Mouse (Mus musculus) cerebellum, postnatal 25 days (tissue): ENCODE data around the gene Kif16b.

Experiments
- DNase-seq, 2 experiments: peaks; one replicate each; pipeline ENCODE4 v3.0.0; 2021; ENCODE audit warnings: mixed read lengths in 2 of 2

The Kif16b gene

DNA sequence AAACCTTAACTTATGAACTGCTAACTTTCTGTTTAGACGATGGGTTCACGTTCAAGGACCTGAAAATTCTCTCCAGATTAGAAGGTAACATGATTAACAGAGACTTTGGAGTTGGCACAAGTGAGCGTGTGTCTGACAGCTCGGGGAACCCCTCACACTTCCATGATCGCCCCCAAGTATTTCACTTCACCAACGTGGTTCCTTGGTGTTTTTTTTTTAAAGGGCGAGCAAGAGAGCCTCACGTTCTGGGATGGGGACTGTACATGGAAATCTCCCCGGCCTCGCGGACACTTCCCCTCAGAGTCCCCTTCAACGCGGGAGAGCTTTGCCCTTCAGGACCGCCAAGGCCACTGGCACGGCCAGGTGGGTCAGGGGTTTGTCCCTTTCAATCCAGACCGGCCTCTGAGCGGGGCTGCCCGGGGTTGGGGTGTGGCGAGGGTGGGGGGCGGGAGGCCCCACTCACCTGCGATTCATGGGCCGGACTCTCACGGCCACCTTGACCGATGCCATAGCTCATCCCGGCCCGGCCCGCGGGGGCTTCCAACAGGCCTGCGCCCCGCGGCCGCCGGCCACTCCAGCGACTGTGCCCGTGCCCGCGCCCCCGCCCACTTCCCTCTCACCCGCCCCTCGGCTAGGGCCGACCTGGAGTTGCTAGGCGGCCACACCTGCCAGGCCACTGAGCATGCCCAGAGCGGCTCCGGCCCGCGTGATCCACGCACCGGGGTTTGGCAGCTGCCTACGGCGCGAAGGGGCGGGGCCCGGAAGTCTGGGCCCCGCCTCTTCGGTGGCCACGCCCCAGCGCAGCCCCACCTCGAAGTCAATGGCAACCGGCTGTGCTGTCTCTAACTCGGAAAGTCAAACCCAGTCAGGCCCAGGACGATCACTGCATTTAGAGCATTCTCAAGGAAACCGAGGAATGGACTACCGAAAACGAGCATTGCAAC is at the start of gene Kif16b:
Gene Kif16b (minus strand): TSS at position 670 of the 944 bp plus-strand sequence.
- peak; percentile 95 to 96 for DNase-seq

DNA sequence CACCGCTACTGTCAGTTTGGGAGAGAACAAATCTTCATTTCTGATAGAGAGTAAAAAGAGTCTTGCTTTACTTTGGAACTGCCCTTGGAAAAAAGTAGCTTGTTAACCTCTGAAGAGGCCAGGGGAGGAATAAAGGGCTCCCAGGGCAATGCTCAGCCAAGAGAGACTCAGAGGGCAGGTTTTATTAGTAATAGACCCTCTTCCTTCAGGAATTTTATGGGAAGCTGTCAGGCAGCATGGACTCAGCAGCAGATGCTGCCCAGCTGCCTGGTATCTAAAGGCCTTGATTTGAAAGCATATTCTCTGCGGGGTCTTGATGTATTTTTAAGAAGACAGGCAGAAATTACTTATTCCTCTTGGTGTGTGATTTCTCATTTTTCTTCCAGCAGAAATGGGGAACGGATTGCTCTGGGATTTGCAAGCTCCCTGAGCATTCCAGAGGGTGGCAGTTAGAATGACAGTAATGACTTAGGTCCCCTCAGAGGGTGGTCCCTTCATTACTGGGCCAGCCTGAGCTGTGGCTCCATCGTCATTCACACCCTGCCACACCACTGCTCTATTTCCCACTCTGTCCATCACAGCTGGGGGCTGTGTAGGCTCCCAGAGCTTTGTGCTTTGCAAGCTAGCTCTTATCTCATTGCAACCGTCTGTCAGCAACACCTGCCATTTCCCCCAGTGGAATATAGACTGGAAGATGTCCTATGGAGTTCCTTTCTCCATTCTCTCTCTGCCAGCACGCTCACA is 39.7 kb upstream of the Kif16b start:
- no peak for DNase-seq

DNA sequence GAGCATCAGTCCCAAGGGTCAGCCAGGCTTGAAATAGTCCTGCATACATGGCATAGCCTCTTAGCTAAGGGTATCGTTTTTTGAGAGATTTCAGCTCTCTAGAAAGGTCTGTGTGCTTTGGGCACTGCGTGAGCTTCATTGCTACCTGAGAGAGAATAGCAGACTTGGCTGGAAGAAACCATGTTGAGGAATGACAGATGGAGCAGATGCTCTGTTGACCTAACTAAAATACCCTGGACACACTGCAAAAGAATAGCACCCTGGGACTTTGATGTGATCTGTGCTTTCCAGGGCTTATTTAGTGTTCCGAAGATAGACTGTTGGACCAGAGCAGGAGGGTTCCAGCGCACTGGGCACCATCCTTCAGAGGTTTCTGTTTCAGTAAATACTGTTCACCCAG is 29.1 kb upstream of the Kif16b start:
- DNase-seq: peak; percentile 18 to 35

DNA sequence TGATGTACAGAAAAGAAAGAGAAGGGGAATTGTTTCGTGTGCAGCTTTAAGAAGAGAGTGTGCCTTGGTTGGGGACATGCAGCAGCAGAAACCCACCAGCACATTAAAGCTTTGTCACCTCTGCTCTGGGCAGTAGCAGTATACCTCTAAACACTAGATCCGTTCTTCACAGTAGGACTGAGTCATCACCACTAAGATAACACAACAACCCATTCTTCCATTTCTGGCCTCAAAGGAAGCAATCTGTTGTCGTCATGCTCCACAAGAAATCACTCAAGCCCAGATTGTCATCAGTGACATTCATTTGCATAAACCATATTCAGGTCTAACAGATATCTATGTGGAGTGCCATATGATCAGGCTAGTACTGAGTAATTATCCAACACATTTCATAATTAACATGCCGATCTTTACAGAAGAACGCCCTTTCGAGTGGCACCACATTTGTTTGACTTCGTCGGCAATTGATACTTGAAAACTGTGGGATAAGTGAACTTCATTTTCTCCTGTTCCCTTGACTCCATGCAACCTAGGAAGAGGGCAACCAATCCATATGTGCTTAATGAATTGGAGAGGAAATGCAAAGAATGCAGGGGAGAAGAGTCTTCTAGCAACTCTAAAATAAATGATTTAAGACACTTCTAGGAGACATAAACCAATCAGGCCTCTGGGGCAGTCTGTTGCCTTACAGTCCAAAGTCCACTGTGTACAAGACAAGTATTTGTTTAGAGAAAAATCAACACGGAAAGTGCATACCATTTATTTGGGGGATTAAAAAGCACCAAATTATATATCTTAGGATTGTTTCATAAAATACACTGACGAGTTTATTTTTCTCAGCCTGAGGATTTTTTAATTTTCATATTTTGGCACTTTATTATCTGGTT is 28.1 kb upstream of the Kif16b start:
- no peak for DNase-seq

DNA sequence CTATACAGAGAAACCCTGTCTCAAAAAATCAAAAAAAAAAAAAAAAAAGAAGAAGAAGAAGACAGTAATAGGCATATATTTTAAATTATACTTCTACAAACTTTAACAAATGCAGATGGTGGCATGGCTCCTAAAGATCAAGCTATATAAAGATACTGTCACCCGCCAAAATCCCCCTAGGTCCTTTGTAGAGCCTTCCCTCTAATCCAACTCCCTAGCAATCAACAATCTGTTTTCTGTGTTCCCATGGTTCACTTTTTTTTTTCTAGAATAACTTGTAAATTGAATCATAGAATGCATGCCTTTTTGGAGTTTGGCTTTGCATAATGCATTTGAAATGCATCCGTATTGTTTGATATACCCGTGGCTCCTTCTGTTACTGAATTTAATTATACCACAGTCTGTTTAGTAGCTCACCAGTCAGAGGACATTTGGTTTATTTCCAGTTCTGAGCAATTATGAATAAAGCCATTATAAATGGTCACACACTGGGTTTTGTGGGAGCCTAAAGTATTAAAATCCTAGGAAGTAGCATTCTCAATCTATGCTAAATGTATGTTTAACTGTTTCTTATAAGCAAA is 9.6 kb upstream of the Kif16b start:
- DNase-seq: no peak

DNA sequence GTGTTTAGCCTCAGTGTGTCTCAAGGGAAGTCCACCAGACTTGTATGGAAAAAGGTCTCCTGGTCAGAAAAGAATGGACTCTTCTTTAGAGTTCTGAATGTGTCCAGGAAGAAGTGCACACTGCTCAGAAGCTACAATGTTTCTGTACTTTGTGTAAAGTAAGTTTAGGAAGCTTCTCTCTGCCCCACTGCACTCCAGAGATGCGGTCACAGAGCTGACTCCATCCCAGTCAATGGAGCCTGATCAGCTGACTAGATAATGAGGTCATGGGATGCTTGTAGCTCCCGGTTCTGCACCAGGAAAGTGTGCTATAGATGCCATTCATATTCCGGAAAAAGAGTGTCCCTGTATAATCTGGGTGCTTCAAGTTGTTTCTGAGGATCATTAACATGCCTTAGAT is 7.9 kb upstream of the Kif16b start:
- DNase-seq: no peak

DNA sequence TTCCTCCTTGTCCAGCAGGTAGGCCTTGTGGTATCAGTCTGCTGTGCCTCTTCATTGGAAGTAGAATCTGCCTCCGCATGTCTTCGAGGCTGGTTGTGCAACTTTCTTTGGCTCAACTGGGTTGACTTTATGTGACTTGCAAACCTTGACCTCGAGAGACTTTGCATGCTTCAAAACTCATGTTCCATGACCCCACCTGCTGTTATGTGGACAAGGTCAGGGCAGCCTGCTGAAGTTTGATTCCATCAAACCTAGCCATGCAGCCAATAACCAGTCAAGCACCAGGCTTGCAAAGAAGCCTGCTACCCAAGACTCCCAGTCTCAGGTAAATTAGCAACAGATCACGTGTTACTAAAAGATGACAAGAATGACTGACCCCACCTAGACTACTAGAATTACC is 5.7 kb upstream of the Kif16b start:
- no peak for DNase-seq

DNA sequence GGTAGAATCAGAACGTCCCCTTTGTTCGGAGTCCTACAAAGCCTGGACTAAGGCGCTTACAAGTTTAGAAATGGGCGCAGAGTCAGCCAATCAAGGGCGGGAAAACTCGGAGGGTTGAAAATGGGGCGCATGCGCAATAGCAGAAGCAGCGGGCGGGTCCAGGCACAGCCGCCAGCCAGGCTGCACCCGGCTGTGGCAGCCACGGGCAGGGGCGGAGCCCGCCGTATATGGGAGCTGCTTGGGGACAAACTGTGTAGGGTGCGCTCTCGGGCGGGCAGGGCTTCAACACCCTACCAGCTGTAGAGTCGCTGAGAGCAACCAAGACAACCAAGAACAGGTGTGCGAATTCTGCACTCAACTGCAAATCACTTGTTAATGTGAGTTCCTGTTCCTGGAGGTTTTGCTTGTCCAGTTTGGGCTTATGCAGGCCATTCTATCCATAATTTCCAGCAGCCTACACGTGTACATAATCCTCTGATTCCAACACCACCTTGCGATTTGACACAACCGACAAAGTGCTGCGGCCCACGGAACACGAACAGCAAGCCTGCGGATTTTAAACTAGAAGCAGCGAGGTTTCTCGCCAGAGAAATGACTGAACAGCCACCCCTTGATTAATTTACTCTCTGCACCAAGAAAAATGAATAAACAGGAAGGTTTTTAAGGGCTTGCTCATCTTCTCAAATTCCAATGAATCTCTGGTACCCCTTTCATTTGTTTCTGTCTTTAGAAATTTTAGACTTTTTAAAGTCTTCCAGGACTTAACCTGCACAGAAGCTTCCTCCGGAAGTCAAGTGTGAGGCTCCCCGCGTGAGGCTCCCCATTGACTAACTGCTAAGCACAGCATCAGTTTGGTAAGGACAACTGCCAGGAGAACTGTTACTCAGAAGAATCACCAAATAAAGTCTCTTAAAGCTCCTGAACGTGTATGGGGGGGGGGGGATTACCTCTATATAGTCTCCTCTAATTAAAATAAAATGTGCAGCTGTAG is 1.9 kb upstream of the Kif16b start:
- DNase-seq: peak; percentile 95

DNA sequence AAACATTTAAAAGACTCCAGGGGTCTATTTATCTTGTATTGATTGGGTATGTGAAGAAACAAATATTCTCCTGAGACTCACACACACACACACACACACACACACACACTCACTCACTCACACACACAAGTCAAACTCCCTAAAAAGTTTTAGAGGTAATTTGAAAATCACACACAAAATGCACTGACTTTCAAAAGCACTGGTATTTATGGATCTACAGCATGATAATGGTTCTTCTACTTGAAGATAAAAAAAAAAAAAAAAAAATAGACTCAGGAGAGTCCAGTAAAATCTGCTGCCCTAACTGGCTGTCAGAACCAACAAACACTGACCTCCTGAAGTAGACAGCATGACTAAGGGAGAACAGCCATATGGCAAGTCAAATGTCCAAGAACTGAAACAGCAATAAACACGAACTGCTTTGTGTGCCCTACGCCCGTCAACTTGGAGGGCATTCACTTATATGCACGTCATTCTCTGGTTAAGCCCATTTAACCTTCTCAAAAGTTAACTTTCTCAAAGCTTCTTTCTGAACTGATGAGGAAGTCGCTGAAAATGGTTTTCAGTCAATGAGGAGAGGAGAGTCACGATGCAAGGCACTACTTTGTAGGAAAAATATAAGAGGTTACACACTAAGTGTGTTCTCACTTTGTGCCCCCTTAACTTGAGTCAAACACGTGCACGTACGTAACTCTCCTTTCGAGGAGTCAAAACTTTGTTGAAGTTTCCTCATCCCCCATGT is 1.0 kb downstream of the Kif16b start:
- DNase-seq: no peak

DNA sequence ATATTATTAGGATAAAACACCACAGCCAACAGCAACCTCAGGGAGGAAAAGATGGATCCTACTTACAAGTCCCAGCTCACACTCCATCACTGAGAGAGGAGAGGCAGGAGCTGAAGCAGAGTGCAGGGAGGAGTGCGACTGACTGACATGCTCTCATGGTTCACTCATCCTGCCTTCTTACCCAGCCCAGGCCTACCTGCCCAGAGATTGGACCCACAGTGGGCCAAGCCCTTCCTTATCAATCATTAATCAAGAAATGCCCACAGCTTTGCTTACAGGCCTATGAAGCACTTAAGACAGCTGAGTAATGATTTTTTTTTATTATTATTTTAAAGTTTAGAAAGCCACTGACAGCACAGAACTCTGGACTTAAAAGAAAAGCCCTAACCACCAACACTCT is 7.6 kb downstream of the Kif16b start:
- DNase-seq: no peak

DNA sequence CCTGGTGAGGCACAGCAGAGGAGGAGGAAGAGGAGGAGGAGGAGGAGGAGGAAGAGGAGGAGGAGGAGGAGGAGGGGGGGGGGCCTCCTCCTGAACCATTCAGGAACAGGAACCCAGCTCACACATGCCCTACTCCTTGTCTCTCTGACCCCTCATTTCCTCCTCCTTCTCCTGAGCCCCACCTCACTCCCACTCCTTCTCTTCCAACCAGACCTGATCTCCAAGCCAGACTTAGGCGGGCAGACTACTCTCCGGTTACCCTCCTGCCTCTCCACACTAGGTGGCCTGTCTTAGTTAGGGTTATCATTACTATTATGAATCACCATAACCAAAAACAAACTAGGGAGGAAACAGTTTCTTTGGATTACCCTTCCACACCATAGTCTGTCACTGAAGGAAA is 10.0 kb downstream of the Kif16b start:
- DNase-seq: no peak

DNA sequence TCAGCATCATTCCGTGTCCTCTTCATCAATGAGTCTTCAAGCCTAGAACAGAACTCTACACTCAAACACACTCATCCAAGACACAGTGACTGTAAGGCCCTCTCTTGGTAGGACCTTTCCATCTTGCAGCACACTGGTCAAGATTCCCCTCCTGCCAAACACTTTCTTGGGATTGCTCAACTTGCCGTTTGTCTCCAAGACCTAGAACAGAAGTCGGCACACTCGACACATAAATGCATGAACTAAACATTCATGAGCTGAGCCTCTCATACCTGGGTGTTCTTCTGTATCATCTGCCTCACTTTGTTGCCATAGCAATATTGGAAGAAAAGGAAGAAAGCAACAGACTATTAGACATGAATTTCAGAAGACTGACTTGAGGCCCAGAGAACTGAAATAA is 16.9 kb downstream of the Kif16b start:
- DNase-seq: no peak

DNA sequence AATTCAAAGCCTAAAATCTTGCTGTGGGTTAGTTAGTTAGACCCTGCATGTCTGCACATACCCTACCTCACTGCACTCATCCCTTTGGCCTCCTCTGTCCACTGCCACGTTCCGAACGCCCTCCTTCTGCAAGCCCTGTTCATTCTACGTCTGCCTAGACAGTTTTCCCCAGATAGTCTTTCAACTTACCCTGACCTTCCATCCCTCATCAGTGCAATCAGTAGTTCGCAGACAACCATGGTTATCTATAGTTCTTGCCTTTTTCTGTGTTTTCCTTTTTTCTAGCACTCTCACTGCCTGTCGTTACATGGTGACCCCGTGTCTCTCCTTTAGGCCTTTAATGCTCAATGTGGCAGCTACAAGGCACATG is 17.7 kb downstream of the Kif16b start:
- DNase-seq: no peak

DNA sequence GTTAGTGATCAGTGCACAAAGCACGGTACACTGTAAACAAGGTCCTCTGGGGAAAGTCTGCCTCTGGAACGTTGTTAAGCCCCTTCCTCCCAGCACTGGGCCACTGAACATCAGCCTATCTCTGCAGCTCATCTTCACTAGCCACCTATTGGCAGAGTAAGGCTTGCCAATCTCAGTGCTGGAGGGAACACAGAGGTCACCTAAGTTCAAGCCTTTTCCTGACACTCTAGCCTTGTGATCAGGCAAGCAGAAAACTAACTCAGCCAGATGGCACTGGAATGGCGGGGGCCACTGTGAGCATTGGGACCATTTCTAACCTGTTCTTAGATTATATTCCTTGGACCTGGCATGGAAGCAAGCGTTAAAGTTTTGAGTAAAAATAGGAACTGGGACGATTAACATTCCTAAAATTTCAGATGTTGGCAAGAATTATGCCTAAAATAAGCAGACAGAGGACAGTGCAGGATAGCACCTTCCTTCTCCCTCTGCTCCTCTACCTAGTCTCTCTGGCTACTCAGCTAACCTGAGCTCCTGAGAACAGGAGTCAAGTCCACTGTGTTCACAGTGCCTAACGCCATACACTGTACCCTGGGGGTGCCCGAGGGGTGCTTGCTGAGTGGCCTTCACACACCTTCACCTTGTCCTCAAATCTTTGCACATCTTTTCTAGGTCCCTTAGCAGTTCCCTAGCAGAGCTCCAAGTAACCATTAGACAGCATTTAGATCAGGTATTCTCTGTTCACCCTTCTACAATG is 18.3 kb downstream of the Kif16b start:
- no peak for DNase-seq

DNA sequence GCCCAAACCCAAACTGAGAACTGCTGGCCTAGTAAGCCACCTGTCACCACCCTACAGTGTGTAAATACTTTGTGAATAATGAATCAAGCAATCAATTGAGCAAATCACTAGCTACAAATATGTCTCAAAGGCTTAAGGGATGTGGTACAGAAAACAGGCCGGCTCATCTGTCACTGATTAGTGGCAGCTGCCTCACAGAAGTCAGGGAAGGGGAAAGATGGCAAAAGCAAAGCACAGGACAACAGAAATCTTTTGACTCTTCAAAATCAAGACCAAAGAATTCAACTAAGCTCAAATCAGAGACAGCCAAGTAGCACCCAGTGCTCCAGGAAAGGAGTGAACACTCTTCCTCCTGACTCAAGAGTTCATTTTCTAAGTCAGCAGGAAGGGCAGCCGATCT is 18.9 kb downstream of the Kif16b start:
- DNase-seq: no peak

DNA sequence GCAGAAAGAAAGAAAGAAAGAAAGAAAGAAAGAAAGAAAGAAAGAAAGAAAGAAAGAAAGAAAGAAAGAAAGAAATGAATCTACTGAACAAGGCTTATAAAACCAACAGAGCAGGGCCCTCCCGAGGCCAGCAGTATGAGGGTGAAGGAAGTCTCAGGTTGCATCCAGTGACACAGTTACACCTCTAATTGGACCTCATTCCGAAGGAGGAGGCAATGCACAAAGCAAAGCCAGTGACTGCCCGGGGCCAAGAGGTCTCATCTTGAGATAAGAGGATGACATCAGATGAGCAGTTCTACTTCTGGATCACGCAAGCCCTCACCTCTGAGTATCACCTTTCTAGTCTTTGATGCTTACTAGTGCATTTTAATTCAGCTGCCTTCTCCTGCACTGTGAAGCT is 20.2 kb downstream of the Kif16b start:
- no peak for DNase-seq

DNA sequence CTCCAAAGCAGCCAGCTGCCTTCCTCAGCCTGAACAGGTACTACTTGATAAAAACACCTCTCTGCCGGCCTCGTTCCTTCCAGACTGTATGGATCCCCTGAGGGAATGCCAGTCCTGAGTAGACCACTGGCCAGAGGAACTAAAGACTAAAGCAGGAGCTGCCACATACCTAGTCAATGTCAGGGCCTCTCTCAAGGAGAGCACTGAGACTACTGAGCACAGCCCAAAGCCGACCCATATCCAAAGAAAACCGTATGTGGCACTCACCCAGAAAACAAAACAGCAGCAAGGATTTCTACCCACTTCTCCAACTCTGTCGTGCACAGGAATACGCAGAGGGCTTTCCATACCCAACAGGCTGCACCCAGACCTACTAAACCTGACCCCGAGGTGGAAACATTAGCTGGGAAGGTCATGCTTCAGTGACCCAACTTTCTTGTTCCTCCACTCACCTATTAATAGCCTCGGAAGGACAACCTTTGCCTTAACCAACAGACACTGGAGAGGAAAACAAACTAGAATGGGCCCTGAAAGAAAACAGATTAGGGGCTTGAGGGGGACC is 22.0 kb downstream of the Kif16b start:
- DNase-seq: no peak

DNA sequence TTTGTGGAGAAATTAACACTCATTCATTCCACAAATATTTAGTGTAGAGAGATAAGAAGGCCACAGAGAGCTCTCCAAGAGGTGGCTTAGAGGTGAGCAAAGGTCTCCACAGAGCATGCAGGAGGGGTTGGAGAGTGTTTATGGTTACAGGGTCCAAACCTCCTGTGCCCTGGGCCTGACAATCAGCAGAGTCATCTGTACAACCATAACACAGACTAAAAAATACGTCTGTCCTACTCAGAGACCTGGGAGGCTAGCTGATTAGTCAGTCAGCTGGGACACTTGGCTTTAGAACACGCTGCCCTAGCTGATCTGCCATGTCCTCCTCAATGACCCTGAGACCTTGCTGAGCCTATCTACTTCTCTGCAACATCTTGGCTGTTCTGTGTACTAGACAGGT is 24.7 kb downstream of the Kif16b start:
- DNase-seq: no peak

DNA sequence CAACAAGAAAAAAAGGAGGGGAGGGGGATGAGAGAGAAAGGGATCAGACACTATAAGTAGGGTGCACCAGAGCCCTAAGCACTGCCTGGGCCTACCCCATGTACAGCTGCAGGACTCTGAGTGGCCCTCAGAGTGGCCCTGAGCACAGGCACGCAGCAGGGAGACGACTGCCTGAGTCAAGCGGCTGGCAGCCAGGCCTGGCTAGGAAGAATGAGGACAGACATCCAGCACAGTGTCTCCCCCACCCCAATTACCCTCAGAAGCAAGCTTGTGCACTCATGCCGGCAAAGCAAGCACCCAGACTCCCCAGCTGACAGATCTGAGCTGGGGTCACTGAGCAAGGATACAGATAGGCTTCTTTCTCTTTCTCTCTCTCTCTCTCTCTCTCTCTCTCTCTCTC is 25.4 kb downstream of the Kif16b start:
- no peak for DNase-seq

DNA sequence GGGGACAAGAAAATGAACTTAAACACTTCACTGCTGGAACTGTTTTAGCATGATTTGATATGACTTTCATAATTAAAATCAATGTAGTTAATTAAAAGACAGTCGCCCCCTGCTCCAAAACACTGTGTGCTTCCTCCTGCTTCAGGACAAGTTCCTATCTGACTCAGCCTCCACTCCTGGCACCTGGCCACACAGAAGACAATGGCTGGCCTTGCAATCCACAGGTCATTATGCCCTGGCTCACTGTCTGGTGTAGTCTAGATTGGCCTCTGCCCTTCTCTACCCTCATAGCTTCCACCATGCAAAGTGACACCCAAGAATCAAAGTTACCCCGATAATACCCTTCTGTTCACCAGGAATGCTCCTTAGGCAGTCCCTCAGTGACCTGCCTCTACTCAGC is 26.8 kb downstream of the Kif16b start:
- DNase-seq: peak in 1 of 2 experiments; percentile 43
